Mouse (Mus musculus) erythroblast, embryonic 14.5 days (primary cell): ENCODE measurements around the gene Prl7c1.

Source experiments
- GATA1 ChIP-seq: IDR thresholded peaks from 2 replicates; pipeline ENCODE4 v1.6.1; 2012; ENCODE audit warnings: low read length, inconsistent platforms, mixed read lengths
- TAL1 ChIP-seq: IDR thresholded peaks from 3 replicates; pipeline ENCODE4 v1.6.1; 2012; ENCODE audit warnings: low read length, inconsistent platforms, mixed read lengths

GRCm38 (mm10) chr13:27802765-27803164 lies 22.2 kb upstream of the Prl7c1 start:
- TF ChIP-seq GATA1 (no peak), TAL1 (no peak)
